Mouse (Mus musculus) T-cell, adult 2 months (primary cell): ENCODE data around the gene Ap2s1.
A peak's percentile ranks its signal among the peaks of the same experiment; 100 is the strongest.
"Not testable (repeated sequence)": the region's sequence is repeated elsewhere in the genome, so short reads cannot be mapped to it uniquely, and the experiment has no call there.

Experiments
- DNase-seq: peaks from one replicate; pipeline ENCODE4 v3.0.0; 2022; ENCODE audit warnings: low spot score

Ap2s1 gene

DNA sequence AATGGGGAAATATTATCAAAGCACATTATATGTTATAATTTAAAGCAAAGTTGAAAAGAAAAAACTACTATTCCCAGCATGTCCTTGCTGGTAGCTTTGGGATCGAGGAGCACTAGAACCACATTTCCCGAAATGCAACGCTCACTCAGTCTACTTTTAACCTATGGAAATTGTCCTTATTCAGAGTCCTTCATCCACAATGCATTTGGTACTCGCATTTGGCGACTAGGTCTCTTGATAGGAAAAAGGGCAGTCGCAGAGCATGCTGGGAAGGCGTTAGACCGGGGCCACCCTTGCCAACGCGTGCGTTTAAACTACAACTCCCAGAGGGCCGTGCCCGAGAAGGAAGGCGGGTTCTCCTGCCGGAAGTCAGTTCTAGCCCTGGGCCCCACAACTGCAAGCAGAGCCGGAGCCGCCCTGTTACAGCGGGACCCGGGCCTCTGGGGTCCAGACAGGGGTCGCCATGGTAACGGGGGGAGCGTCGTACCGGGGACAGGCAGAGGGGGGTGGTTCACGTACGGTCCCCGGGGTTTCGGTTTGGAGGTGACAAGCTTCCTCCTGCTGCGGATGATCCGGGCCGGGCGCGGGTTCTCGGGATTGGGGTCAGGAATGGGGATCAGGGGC lies at the start of gene Ap2s1:
Ap2s1 (plus strand) TSS at position 338 of the 624 bp plus-strand sequence.
- peak; percentile 96 for DNase-seq

DNA sequence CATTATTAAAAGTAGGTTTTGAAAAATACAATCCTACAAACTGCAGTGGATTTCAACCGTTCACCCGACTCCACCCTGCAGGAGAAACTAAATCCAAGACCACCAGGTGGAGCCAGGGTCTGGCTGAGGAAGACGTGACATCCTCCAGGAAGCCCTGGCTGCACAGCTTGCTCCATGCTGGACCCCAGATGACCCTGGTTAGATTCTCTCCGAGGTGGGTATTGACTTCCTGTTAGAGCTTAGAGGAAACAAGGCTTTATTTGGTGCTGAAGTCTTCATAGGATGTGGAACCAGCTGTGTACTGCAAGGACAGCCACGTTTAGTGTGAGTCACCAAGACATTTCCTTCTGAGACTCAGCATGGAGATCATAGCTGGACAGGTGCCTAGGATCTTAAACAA lies 49.0 kb upstream of the Ap2s1 start:
- no peak for DNase-seq

DNA sequence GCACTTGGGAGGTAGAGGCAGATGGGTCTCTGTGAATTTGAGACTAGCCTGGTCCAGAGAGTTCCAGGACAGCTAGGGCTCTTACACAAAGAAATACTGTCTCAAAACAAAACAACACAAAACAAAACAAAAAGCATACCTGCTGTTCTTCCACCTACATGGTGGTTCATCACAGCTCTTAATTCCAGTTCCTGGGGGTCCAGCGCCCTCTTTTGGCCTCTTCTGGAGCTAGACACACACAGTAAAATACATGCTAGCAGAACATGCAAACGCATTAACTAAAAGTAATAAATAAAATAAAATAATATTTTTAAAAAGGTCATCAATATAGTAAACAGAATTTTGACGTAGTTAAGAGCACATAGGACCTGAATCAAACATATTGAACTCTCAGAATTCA lies 43.2 kb upstream of the Ap2s1 start:
- peak; percentile 61 for DNase-seq

DNA sequence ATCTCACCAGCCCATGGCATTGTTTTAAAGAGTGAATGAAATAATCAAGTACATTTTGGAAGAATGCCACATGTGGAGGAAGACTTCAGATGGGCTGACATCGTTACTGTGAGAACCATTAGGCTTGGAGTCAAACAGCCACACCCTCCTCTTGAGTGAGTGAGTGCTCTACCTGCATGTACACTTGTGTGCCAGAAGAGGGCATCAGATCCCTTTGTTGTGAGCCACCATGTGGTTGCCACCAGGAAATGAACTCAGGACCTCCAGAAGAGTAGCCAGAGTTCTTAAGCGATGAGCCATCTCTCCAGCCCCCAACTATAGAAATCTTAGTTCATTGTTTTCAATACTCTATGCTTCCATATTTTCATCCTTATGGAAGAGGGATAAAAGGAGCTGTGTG lies 39.2 kb upstream of the Ap2s1 start:
- DNase-seq = peak; percentile 51

DNA sequence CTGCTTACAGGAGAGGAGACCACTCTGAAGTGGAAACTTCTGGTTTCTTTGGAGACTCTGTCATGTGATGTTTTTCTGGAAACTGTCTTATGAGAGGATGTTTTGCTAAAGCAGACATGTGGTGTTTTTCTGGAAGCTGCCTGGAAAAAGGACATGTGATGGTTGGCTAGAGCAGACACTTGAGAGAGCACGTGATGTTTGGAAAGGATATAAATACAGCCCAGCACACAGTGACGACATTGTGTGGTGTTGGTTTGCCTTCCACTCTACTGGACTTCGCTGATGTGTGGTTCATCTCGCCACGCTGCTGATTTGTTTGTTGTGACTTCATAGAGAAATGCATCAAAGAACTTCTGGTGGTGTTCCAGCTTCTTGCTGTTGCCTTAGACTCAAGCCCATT lies 37.6 kb upstream of the Ap2s1 start:
- DNase-seq = peak; percentile 36

DNA sequence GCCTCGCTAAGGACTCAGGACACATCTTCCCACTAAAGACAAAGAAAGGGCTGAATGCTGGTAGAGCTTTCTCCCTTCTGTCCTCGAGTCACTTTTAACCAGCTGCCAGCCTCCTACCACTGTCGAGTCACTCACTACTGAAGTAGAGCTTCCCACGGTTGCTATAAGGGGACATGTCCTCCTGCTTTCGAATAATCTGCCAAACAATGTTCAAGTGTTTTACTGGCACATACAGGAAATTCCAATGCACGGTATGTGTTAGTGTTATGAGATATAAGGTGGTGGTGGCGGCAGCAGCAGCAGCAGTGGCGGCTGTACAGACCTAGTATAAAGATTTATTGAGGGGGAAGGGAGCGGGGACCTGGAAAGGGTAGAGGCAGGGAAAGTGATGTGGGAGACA lies 31.8 kb upstream of the Ap2s1 start:
- no peak for DNase-seq

DNA sequence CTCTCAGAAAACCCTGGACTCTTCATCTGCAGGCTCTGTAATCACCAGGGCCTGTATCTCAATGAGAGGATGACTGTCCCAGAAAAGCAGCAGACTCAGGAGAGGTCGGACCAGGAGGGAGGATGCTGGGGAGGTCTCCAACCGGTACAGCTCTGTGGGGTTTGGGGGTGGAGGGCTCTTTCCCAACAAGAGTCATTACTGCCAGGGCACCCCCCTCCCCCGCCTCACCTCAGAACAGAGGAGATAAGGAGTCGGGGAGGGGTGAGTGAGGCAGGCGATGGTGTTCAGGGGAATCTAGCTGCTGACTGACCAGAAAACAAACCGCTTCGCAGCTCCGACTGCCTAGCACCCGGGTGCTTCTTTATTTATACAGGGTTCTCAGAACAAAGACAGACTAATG lies 30.0 kb upstream of the Ap2s1 start:
- DNase-seq = no peak

DNA sequence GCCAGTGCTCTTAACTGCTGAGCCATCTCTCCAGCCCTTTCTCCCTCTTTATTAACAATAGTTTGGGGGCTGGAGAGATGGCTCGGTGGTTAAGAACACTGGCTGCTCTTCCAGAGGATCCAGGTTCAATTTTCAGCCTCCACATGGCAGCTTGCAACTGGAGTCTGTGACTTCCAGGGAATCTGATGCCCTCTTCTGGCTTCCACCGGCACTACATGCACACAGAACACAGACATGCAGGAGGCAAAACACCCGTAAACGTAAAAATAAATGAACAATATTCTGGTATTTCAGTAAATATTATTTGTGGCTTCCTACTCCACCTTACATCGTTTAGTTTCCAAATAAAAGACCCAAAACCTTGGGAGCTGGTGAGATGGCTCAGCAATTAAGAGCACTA lies 27.6 kb upstream of the Ap2s1 start:
- no peak for DNase-seq

DNA sequence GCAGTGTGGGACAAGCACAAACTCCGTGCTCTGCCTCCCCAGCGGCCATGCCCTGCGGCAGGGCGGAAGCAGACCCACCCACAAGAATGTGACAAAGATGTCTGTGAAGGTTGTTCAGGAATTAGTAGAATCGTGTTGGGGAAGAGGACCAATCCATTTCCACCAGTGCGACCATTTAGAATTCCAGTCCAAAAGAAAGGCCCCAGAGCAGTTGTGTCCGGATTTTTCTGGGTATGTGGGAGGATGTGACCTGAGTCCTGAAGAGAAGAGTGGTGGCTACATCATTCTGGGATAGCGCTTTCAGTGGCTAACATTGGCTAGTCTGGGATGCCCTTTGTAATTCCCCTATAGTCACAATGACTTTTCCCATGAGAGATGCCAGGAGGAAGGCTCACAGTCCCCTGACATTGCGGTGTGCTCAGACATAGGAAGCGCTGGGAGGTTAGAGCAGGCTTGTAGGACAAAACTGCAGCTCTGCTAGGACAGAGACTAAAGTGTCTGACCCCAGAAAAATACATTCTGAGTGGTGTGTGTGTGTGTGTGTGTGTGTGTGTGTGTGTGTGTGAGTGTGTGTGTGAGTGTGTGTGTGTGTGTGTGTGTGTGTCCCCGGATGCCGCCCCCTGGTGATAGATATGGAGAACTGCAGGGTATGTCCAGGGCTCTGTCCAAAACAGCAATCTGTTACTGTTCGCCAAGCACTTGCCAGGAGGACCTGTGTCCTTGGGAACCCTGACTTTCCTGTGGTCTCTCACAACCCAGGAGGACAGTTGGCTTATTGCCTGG lies 25.4 kb upstream of the Ap2s1 start:
- no peak for DNase-seq

DNA sequence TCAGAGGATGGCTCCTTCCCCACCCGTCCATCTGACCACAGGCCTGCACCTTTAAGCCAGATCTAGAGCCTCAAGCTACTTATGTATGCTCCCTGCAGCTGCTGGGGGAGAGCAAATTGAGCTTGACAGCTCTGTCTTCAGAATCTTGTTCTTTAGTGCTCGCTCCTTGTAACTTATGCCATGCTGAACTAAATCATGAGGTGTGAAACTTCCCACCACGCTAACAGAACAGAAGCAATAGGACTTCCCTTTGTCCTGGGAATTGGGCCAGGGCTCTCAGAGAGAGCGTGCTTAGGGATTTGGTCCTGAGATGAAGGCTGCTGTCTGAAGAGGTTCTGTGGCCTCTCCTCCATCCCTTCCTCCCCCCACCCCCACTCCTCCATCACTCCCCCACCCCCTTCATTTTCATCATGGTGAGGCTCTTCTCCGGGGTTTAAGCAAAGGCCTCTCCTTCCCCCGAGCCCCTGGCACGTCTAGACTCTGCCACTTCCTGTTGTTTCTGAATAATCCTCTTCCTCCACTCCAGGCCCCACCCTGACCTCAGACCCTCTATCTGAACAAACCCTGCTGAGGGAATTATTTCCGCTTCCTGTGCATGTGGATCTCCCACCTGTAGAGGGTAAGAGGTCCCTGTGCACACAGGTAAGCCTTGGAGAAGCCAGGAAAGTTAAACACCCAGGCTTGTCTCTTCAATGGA lies 21.6 kb upstream of the Ap2s1 start:
- peak; percentile 65 for DNase-seq

DNA sequence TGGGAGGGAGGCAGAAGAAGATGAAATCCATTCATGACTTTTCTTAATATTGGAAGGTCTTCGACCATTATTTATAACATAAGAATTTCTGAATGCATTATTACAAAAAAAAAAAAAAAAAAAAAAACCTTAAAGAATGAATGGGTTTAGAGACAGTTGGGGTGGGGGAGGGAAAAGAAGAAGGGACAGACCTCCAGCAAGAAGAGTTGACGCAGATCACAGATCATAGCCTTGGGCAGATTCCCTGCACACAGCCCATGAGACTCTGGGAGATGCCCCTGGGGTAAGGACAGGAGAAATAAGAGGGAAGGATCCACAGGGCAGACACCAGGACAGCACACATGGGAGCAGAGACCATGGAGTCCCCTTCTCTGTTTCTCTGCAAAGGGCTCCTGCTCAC lies 16.6 kb upstream of the Ap2s1 start, which contains the start of gene Ceacam9:
Ceacam9 (plus strand) TSS at position 301 of the 400 bp plus-strand sequence.
- DNase-seq = no peak

DNA sequence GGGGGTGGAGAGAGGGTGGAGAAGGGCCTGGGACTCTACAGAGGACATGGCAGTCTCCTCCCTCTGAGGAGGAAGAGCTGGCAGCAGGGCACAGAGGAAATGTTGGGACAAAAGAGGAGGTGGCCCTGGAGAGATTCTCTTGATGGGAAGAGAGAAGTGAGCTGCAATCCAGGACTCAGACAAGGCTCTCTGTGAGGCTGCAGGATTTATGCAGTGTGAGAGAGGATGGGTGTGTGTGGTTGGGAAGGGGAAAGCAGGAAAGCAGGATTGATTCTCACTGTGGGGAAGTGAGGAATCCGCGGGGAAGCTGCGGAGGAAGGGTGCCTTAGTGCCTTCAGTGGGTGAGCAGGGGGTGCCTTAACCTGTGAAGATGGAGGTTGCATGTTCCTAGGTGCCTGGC lies 15.7 kb upstream of the Ap2s1 start:
- not testable (repeated sequence) for DNase-seq

DNA sequence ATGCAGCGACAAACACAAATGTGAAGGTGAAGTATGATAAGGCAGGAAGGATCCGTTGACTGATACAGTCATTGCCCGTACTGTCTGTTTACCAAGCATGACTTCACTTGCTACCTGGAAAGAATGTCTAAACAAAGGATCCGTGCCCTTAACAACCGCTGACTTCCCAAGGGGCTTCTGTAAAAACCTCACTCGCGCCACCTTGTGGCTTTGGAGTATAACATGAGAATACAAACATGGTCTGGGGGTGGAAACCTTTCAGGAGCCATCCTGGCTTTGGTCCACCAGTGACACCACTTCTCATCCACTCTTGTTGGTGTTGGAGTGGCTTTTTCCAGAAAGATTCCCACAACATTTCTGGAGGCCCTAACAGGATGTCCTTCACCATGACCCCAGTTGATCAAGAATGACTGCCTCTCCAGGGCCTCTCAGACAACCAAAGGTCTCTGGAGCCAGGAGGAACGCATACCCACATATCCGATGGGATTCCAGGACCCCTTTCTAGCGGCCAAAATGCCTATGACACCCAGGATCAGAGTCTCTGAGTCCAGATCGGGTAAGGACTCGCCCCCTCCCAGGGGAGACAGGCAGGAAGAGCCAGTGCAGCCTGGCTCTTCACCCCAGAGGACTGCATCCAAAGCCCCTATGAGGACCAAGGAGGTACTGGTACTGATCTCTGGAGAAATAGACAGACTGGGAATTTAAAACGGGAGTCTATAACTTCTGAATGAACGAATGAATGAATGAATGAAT lies 9.4 kb upstream of the Ap2s1 start:
- DNase-seq = peak; percentile 70

DNA sequence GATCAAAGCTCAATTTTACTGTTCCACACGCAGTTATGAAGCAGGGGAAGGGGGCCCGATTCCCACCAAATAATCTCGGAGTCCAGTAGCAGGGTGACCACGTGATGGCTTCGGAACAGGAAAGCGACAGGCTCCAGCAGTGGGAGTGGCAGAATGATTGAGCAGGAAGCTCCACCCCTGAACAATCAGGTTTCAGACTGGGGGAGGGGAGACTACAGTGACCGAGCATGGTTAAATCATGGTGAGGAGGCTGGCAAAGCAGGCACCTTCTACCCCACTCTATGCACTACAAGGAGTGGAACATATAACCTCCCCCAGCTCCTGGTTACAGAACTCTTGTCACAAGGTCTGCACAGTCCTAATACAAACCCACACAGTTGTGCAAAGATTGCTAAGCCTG lies 8.6 kb upstream of the Ap2s1 start:
- not testable (repeated sequence) for DNase-seq

DNA sequence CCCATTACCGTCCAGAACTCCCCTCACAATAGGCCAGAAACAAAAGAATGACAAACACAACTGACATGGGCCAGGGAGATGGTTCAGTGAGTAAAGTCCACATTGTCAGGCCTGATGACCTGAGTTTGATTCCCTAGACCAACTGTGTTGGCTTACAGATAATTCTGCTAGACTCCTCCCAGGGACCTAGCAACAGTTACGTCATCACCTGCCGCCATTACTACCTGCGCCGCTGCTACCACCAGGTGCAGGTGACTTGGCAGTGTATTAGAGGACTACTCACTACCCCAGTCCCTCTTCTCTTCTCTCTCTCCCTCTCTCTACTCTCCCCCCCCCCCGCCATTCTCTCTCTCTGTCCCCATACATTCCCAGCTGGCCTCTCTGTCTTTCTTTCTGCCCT lies 7.4 kb upstream of the Ap2s1 start:
- no peak for DNase-seq

DNA sequence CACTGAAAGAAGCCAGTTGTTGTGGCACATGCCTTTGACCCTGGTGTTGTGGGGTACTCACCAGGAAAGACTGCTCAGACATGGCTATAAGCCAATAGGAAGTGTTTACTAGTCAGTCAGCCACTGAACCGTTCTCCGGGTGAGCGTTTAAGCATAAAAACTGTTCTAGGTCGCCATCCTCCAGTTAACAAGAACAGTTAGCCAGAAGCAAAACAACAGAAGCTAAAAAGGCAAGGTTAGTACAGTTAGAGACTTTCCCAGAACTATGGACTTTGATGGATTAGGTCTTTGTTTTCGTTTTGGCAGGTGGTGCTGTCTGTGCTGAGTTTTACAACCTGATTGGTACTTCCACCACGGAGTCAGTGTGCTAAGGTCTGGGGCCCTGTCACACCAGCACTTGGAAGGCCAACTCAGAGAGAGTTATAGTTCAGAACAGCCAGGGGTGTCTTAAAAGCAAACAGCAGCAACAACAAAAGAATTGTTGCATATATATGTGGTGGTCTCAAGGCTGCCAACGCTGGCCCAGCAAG lies 6.3 kb upstream of the Ap2s1 start:
- DNase-seq = no peak

DNA sequence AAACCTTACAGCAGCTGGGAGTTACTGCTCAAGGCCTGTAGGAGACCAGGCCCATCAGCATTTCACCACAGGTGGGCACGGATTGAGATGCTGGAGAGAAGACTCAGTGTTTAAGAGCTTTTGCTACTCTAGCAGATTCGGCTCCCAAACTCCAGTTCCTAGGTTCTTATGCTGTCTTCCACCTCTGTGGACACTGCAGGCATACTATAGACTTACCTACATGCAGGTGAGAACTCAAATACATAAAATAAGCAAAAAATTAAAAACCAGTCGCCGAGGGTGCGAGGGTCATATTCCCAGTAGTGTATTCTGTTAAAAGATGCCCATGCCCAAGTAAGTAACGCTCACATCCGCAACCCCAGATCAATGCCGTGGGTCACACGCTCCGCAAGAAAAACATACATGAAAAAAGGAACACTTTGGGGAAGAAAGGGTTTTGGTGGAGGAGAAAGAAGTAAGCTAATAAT lies 571 bp upstream of the Ap2s1 start:
- DNase-seq = no peak

DNA sequence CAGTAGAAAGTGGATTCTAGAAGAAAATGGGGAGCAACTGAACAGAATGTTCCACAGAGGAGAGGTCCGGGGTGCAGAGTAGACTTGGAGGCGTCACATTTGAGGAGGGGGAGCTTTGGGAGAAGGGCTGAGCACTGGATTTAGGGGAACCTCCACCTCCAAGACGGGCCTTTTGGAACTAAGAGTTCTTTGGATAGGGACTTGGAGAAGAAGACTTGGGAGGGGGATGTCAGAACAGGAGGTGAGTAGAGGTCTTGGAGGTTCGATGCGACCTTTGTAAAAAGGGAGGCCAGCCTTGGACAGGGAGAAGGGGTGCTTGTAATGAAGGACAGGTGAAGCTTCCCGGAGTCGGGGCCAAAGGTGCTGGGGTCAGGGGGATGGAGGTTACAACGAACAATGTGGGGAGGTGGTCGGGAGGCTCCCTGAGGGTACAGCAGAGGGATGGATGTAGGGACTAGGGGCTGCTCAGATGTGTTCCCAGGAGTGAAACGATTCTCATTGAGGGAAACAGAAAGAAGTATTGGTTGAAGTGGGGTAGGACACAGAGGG lies 920 bp downstream of the Ap2s1 start:
- no peak for DNase-seq

DNA sequence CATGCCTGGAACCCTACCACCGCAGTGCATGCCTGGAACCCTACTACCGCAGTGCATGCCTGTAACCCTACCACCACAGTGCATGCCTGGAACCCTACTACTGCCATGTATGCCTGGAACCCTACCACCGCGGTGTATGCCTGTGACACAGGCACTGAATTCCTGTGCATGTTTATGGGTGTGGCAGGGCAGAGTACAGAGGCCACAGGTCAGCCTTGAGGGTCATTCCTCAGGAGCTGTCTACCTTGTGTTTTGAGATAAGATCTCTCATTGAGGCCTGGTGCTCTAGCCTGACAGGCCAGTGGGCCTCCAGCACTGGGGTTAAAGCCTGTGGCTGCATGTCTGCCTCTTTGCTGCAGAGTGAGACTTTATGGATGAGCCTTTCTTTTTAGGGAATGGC lies 7.2 kb downstream of the Ap2s1 start:
- DNase-seq = no peak

DNA sequence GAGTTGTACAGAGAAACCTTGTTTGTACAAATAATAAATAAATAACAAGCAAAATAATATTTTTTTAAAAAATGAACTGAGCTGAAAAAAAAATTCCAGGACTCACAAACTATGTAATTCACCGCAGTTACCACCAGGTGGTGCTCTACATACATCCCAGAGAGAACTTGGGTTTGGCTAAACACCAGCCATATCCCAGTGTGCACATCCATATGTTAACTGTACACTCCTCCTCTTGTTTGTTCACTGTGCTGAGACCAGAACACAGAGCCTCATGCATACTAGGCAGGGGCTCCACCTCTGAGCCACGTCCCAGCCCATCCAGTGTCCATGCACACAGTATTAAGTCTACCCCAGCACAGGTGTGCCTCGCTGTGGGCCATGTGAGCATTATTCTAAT lies 7.9 kb downstream of the Ap2s1 start:
- peak; percentile 41 for DNase-seq

DNA sequence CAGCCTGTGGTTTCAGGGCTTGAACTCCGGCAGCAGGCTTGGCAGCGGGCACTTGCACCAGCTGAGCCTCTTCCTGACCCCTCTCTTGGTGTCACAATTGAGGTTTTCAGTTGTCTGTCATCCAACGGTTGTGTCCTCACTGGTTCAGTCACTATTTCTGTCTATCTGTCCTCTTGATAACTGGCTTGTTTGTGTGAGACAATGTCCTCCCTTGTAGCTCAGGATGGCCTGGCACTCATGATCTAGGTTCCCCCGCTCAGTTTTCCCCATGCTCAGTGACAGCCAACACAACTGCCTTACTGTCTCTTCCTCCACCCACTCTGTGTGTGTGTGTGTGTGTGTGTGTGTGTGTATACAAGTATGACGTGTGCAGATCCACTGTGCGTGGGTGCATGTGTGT lies 9.4 kb downstream of the Ap2s1 start:
- no peak for DNase-seq

DNA sequence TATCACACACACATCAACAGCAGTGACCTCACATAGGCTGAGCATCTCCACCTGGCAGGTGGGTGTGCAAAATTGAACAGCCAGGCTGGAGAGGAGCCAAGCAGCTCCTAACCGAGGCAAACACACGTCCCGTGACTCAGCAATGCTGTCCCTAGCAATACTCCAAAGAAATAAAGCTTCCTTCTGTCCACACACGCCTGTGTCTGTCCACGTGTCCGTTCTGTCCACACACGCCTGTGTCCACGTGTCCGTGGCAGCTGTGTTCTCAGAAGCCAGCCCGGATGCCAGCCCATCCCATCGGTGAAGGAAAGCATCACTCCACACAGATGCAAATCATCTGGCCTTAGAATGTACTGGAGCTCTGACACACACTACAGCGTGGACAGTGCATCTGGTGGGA lies 13.8 kb downstream of the Ap2s1 start:
- DNase-seq = no peak
